Mouse (Mus musculus): ENCODE data around the gene Hs6st3. TPM values are rescaled to one million over a fixed set of nuclear protein-coding genes. Genes with fewer than 3 reads are reported as not detected.

The Hs6st3 gene
- total RNA-seq, 2 experiments from 2014 or later = 0.12 to 0.21 TPM

- DNase-seq (ENCODE audit: low spot score) = no peak
These were observed 494.9 kb downstream of the Hs6st3 start for GRCm38 (mm10) chr14:119633090-119633489.

GRCm38 (mm10) chr14:119633626-119634025, 495.5 kb downstream of the Hs6st3 start:
- no peak for DNase-seq (ENCODE audit: low spot score)

GRCm38 (mm10) chr14:119642874-119643273, 504.7 kb downstream of the Hs6st3 start:
- DNase-seq (ENCODE audit: low spot score) = no peak

GRCm38 (mm10) chr14:119643840-119644239, 505.7 kb downstream of the Hs6st3 start:
- no peak for DNase-seq (ENCODE audit: low spot score)

GRCm38 (mm10) chr14:119656936-119657335, 518.8 kb downstream of the Hs6st3 start:
- DNase-seq (ENCODE audit: low spot score) = no peak

- DNase-seq (ENCODE audit: low spot score) = no peak
These were observed 527.6 kb downstream of the Hs6st3 start for GRCm38 (mm10) chr14:119665741-119666141.

GRCm38 (mm10) chr14:119667421-119667820, 529.3 kb downstream of the Hs6st3 start:
- DNase-seq (ENCODE audit: low spot score) = no peak

GRCm38 (mm10) chr14:119670836-119671587, 532.9 kb downstream of the Hs6st3 start:
- no peak for DNase-seq (ENCODE audit: low spot score)

- DNase-seq (ENCODE audit: low spot score) = no peak
These were observed 540.4 kb downstream of the Hs6st3 start for GRCm38 (mm10) chr14:119678574-119678973.

GRCm38 (mm10) chr14:119680052-119680451, 541.9 kb downstream of the Hs6st3 start:
- no peak for DNase-seq (ENCODE audit: low spot score)

- DNase-seq (ENCODE audit: low spot score) = no peak
These were observed 549.7 kb downstream of the Hs6st3 start for GRCm38 (mm10) chr14:119687885-119688284.

GRCm38 (mm10) chr14:119699982-119700381, 561.8 kb downstream of the Hs6st3 start:
- DNase-seq (ENCODE audit: low spot score) = no peak

GRCm38 (mm10) chr14:119714712-119715111, 576.6 kb downstream of the Hs6st3 start:
- DNase-seq (ENCODE audit: low spot score) = no peak

GRCm38 (mm10) chr14:119717323-119717722, 579.2 kb downstream of the Hs6st3 start:
- DNase-seq (ENCODE audit: low spot score) = no peak

GRCm38 (mm10) chr14:119725102-119725501, 587.0 kb downstream of the Hs6st3 start:
- no peak for DNase-seq (ENCODE audit: low spot score)

- DNase-seq (ENCODE audit: low spot score) = no peak
These were observed 593.4 kb downstream of the Hs6st3 start for GRCm38 (mm10) chr14:119731436-119732080.

- no peak for DNase-seq (ENCODE audit: low spot score)
These were observed 594.1 kb downstream of the Hs6st3 start for GRCm38 (mm10) chr14:119732219-119732618.

- DNase-seq (ENCODE audit: low spot score) = no peak
These were observed 599.3 kb downstream of the Hs6st3 start for GRCm38 (mm10) chr14:119737408-119737961.

GRCm38 (mm10) chr14:119741791-119742190, 603.6 kb downstream of the Hs6st3 start:
- DNase-seq (ENCODE audit: low spot score) = no peak

GRCm38 (mm10) chr14:119761376-119761775, 623.2 kb downstream of the Hs6st3 start:
- no peak for DNase-seq (ENCODE audit: low spot score)

- no peak for DNase-seq (ENCODE audit: low spot score)
These were observed 633.9 kb downstream of the Hs6st3 start for GRCm38 (mm10) chr14:119772040-119772439.

GRCm38 (mm10) chr14:119776261-119776660, 638.1 kb downstream of the Hs6st3 start:
- DNase-seq (ENCODE audit: low spot score) = no peak

Data from gastrocnemius, adult 18-20 months (tissue).